Mouse (Mus musculus): ENCODE data around the gene Il17rd.

The Il17rd gene

GRCm38 (mm10) chr14:27147726-27148125 is 109.0 kb downstream of the Il17rd start:
- WGBS: 96% methylated on average over 7 of the region's 7 CpGs

- 94% methylated on average over 5 of the region's 5 CpGs for WGBS
Measured at GRCm38 (mm10) chr14:27149401-27149800, 110.7 kb downstream of the Il17rd start.

GRCm38 (mm10) chr14:27150011-27150640 is 111.4 kb downstream of the Il17rd start:
- 85% methylated on average over 6 of the region's 6 CpGs for WGBS

- 68% methylated on average over 8 of the region's 8 CpGs for WGBS
Measured at GRCm38 (mm10) chr14:27151432-27151831, 112.7 kb downstream of the Il17rd start.

GRCm38 (mm10) chr14:27155088-27155487 is 116.3 kb downstream of the Il17rd start:
- 91% methylated on average over 6 of the region's 6 CpGs for WGBS

- 90% methylated on average over 6 of the region's 6 CpGs for WGBS
Measured at GRCm38 (mm10) chr14:27156032-27156431, 117.3 kb downstream of the Il17rd start.
